Mouse (Mus musculus): Measurements from ENCODE around the gene Appbp2. TPM values are rescaled to one million over a fixed set of nuclear protein-coding genes. Genes with fewer than 3 reads are reported as not detected.
A peak's percentile ranks its signal among the peaks of the same experiment; 100 is the strongest.

Gene Appbp2
- polyA plus RNA-seq, 1 experiment from 2014 or later, result 17.5 TPM

- Histone ChIP-seq H3K4me1 (replicated peaks; ENCODE audit: control insufficient read depth, insufficient read depth, low read length) (no peaks in the 10 kb centered on the region; the same call in 1 of the 2 replicates), H3K27me3 (replicated peaks; ENCODE audit: control insufficient read depth, insufficient read depth, low read length) (no peaks in the 10 kb centered on the region), H3K4me2 (replicated peaks; ENCODE audit: low read depth) (peak overlapping the region; percentile 71), H3K9me3 (ENCODE audit: control insufficient read depth) (no peaks in the 10 kb centered on the region), H3K36me3 (ENCODE audit: control insufficient read depth, insufficient read depth) (no peaks in the 10 kb centered on the region), H3K9ac (ENCODE audit: low read depth, low read length) (peak overlapping the region; percentile 95), H3K27ac (ENCODE audit: low read depth, low read length) (peak overlapping the region; percentile 98), H3K4me3 (ENCODE audit: low read depth, low read length) (peak overlapping the region; percentile 94)
- no peak for TF ChIP-seq CTCF (IDR thresholded peaks at IDR 0.05; ENCODE audit: low read depth)
- peak; percentile 94 for ATAC-seq
- WGBS, result under 1% methylated on average over 70 of the region's 70 CpGs
These were observed 454 bp downstream of the Appbp2 start for GRCm38 (mm10) chr11:85234363-85234989.

- Histone ChIP-seq H3K4me2 (replicated peaks; ENCODE audit: low read depth) (peak overlapping the region; percentile 71), H3K4me3 (ENCODE audit: low read depth, low read length) (peak overlapping the region; percentile 94), H3K9ac (ENCODE audit: low read depth, low read length) (peak overlapping the region; percentile 95), H3K27ac (ENCODE audit: low read depth, low read length) (peak overlapping the region; percentile 98), H3K4me1 (replicated peaks; ENCODE audit: control insufficient read depth, insufficient read depth, low read length) (no peaks in the 10 kb centered on the region; the same call in 1 of the 2 replicates), H3K9me3 (ENCODE audit: control insufficient read depth) (no peaks in the 10 kb centered on the region), H3K27me3 (replicated peaks; ENCODE audit: control insufficient read depth, insufficient read depth, low read length) (no peaks in the 10 kb centered on the region), H3K36me3 (ENCODE audit: control insufficient read depth, insufficient read depth) (no peaks in the 10 kb centered on the region)
- ATAC-seq, result no peak
- no peak for TF ChIP-seq CTCF (IDR thresholded peaks at IDR 0.05; ENCODE audit: low read depth)
- WGBS, result 2% methylated on average over 9 of the region's 9 CpGs
These were observed 1.2 kb downstream of the Appbp2 start for GRCm38 (mm10) chr11:85233676-85234210.

GRCm38 (mm10) chr11:85223248-85223647 is 11.7 kb downstream of the Appbp2 start:
- WGBS, result 98% methylated on average over 3 of the region's 3 CpGs
- no peak overlapping the region for H3K4me2 ChIP-seq (replicated peaks; ENCODE audit: low read depth)
- TF ChIP-seq CTCF (IDR thresholded peaks at IDR 0.05; ENCODE audit: low read depth), result no peak

GRCm38 (mm10) chr11:85222561-85222960 is 12.4 kb downstream of the Appbp2 start:
- no peaks in the 10 kb centered on the region for H3K27me3 ChIP-seq (replicated peaks; ENCODE audit: control insufficient read depth, insufficient read depth, low read length)
- H3K9me3 ChIP-seq (ENCODE audit: control insufficient read depth), result no peaks in the 10 kb centered on the region
- no peak overlapping the region for H3K4me3 ChIP-seq (ENCODE audit: low read depth, low read length)
- H3K4me1 ChIP-seq (replicated peaks; ENCODE audit: control insufficient read depth, insufficient read depth, low read length), result 0 out of 2 replicates have a peak, but pooled peaks cover 2% of the 10 kb centered on the region
- 95% methylated on average over 6 of the region's 6 CpGs for WGBS
- H3K36me3 ChIP-seq (ENCODE audit: control insufficient read depth, insufficient read depth), result no peaks in the 10 kb centered on the region
- TF ChIP-seq CTCF (IDR thresholded peaks at IDR 0.05; ENCODE audit: low read depth), result no peak
- ATAC-seq, result no peak
- no peak overlapping the region for H3K9ac ChIP-seq (ENCODE audit: low read depth, low read length)
- H3K4me2 ChIP-seq (replicated peaks; ENCODE audit: low read depth), result no peak overlapping the region
- H3K27ac ChIP-seq (ENCODE audit: low read depth, low read length), result no peak overlapping the region

More at GRCm38 (mm10) chr11:85223248-85223647, 11.7 kb downstream of the Appbp2 start:
- Histone ChIP-seq H3K4me1 (replicated peaks; ENCODE audit: control insufficient read depth, insufficient read depth, low read length) (0 out of 2 replicates have a peak, but pooled peaks cover 4% of the 10 kb centered on the region), H3K4me3 (ENCODE audit: low read depth, low read length) (no peak overlapping the region), H3K9ac (ENCODE audit: low read depth, low read length) (no peak overlapping the region), H3K36me3 (ENCODE audit: control insufficient read depth, insufficient read depth) (no peaks in the 10 kb centered on the region), H3K27ac (ENCODE audit: low read depth, low read length) (no peak overlapping the region), H3K9me3 (ENCODE audit: control insufficient read depth) (no peaks in the 10 kb centered on the region), H3K27me3 (replicated peaks; ENCODE audit: control insufficient read depth, insufficient read depth, low read length) (no peaks in the 10 kb centered on the region)
- ATAC-seq, result no peak

GRCm38 (mm10) chr11:85219014-85219413 is 15.9 kb downstream of the Appbp2 start:
- Histone ChIP-seq H3K9me3 (ENCODE audit: control insufficient read depth) (no peaks in the 10 kb centered on the region), H3K27me3 (replicated peaks; ENCODE audit: control insufficient read depth, insufficient read depth, low read length) (no peaks in the 10 kb centered on the region), H3K4me3 (ENCODE audit: low read depth, low read length) (no peak overlapping the region), H3K36me3 (ENCODE audit: control insufficient read depth, insufficient read depth) (peaks cover 14% of the 10 kb centered on the region), H3K9ac (ENCODE audit: low read depth, low read length) (no peak overlapping the region), H3K27ac (ENCODE audit: low read depth, low read length) (no peak overlapping the region), H3K4me1 (replicated peaks; ENCODE audit: control insufficient read depth, insufficient read depth, low read length) (no peaks in the 10 kb centered on the region), H3K4me2 (replicated peaks; ENCODE audit: low read depth) (no peak overlapping the region)
- TF ChIP-seq CTCF (IDR thresholded peaks at IDR 0.05; ENCODE audit: low read depth), result no peak
- ATAC-seq, result no peak
- WGBS, result 91% methylated on average over 3 of the region's 3 CpGs

- Histone ChIP-seq H3K4me2 (replicated peaks; ENCODE audit: low read depth) (no peak overlapping the region), H3K36me3 (ENCODE audit: control insufficient read depth, insufficient read depth) (peaks cover 44% of the 10 kb centered on the region), H3K4me3 (ENCODE audit: low read depth, low read length) (no peak overlapping the region), H3K4me1 (replicated peaks; ENCODE audit: control insufficient read depth, insufficient read depth, low read length) (no peaks in the 10 kb centered on the region), H3K9ac (ENCODE audit: low read depth, low read length) (no peak overlapping the region), H3K27ac (ENCODE audit: low read depth, low read length) (no peak overlapping the region), H3K9me3 (ENCODE audit: control insufficient read depth) (no peaks in the 10 kb centered on the region), H3K27me3 (replicated peaks; ENCODE audit: control insufficient read depth, insufficient read depth, low read length) (no peaks in the 10 kb centered on the region)
- TF ChIP-seq CTCF (IDR thresholded peaks at IDR 0.05; ENCODE audit: low read depth), result no peak
- WGBS, result 85% methylated on average over 3 of the region's 3 CpGs
- ATAC-seq, result no peak
These were observed 20.3 kb downstream of the Appbp2 start for GRCm38 (mm10) chr11:85214679-85215078.

Data from intestine, postnatal 0 days (tissue).